Comparison of ENCODE assay signal across 30 mouse cellular contexts in the genomic region with DNA sequence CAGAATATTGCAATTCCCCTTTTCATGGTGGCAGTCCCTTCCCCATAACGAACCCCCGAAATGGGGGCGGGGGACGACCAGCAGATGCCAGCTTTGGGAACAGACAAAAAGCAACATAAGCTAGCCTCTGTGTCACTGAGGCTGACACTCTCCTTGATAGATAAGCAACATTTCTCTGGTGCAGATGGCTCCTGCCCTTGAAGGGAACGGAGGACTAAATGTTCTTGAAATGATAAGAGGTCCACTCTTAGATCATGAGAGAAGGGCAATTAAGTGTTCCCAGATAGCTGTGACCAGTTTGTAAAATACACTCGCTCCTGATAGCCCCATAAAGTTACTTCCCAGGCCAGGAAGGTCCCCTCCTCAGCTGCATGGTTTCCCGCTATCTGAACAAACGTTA. TPM values are rescaled to one million over a fixed set of nuclear protein-coding genes. Genes with fewer than 3 reads are reported as not detected.
DNase-seq lines count a peak whose midpoint lies in the region; ATAC-seq and TF ChIP-seq lines count a peak whose summit lies in the region.
"Had no signal": no experiment of that assay in that cellular context is flagged by ENCODE, and none has a peak within 500 bp of the region (broad histone marks: within the 10 kb centered on the region; RNA-seq: fewer than 3 reads in every experiment).

No protein-coding gene starts in this region.

- H3K36me3 ChIP-seq in MEL (ENCODE audit: control insufficient read depth in 1 of 2, insufficient read depth in 2 of 2, low read length in 2 of 2) = peaks cover 0 to 16% of the 10 kb centered on the region in 2 experiments; a peak in 2 of 4 replicates
- no peaks in the 10 kb centered on the region for H3K36me3 ChIP-seq in liver, embryonic 15.5 days (replicated peaks)
- H3K36me3 ChIP-seq: hindbrain, embryonic 15.5 days; midbrain, embryonic 15.5 days; neural tube, embryonic 12.5 days had no signal

- TF ChIP-seq RAD21 in MEL (IDR thresholded peaks at IDR 0.05; ENCODE audit: low read depth, low read length) = no peak

- peak; percentile 69 for DNase-seq in MEL (ENCODE audit: low read depth, low spot score)
- peak; percentile 76 for DNase-seq in c-Kit-positive CD71-positive TER-119-positive erythroid progenitor cells, embryonic 14.5 days (ENCODE audit: low spot score)
- peak; percentile 53 for DNase-seq in testis, postnatal 10 days (ENCODE audit: low spot score)
- DNase-seq in right cerebral cortex, adult 2 months (ENCODE audit: low spot score in 2 of 2) = no peak
- no peak for DNase-seq in right cerebral cortex, postnatal 4 days
- no peak for DNase-seq in right cerebral cortex, postnatal 14 days
- DNase-seq: adrenal gland, postnatal 10 days; B cell, adult 2 months; cerebellum, adult 8-10 months; cerebellum, postnatal 36 days; forebrain, postnatal 0 days; gastrocnemius, postnatal 36 days; heart, adult 2 months; heart, postnatal 4 days; kidney, adult 8-10 months; kidney, postnatal 10 days; lung, adult 18-20 months; lung, postnatal 10 days; thymus, postnatal 14 days had no signal

- H3K9ac ChIP-seq in MEL (ENCODE audit: control insufficient read depth, low read depth, low read length, poor library complexity, severe bottlenecking) = peak overlapping the region; percentile 29; the same call in 1 of the 2 replicates
- H3K9ac ChIP-seq in liver, embryonic 15.5 days = peak overlapping the region; percentile 32; the same call in 1 of the 2 replicates
- H3K9ac ChIP-seq: forebrain, postnatal 0 days; hindbrain, embryonic 15.5 days; midbrain, embryonic 15.5 days; neural tube, embryonic 12.5 days had no signal

- H3K4me2 ChIP-seq in liver, embryonic 15.5 days = peak overlapping the region; percentile 41; the same call in 1 of the 2 replicates
- H3K4me2 ChIP-seq: hindbrain, embryonic 15.5 days; midbrain, embryonic 15.5 days; neural tube, embryonic 12.5 days had no signal

- peak; percentile 45 to 66; a peak in 3 of 4 replicates for TF ChIP-seq EP300 in MEL (IDR thresholded peaks at IDR 0.05; ENCODE audit: low read depth in 1 of 2, low read length in 2 of 2)

- ATAC-seq in liver, embryonic 15.5 days (ENCODE audit: insufficient read depth) = peak; percentile 77
- ATAC-seq: forebrain, postnatal 0 days; midbrain, embryonic 15.5 days had no signal

- H3K27me3 ChIP-seq in MEL (ENCODE audit: control insufficient read depth in 1 of 2, insufficient read depth in 2 of 2, low read length in 2 of 2) = no peaks in the 10 kb centered on the region
- H3K27me3 ChIP-seq in liver, embryonic 15.5 days = no peaks in the 10 kb centered on the region
- H3K27me3 ChIP-seq: CH12.LX had no signal

- no peaks in the 10 kb centered on the region for H3K79me2 ChIP-seq in MEL (ENCODE audit: control insufficient read depth, insufficient read depth, low read length, poor library complexity)

- TF ChIP-seq POLR2A in MEL (IDR thresholded peaks at IDR 0.05; ENCODE audit: control insufficient read depth in 1 of 2, insufficient read depth in 1 of 2, low read depth in 1 of 2, low read length in 2 of 2, poor library complexity in 1 of 2) = no peak

- H3K4me1 ChIP-seq in MEL (ENCODE audit: control insufficient read depth in 1 of 2, insufficient read depth in 2 of 2, low read length in 2 of 2) = peaks cover 6 to 25% of the 10 kb centered on the region in 2 experiments
- peaks cover 59% of the 10 kb centered on the region for H3K4me1 ChIP-seq in liver, embryonic 15.5 days (replicated peaks)

- H3K4me3 ChIP-seq in MEL (ENCODE audit: control insufficient read depth in 1 of 2, insufficient read depth in 1 of 2, low read depth in 2 of 2, low read length in 2 of 2) = 0 out of 4 replicates have a peak overlapping the region, but pooled peaks of 1 of the 2 experiments have one; percentile 7
- H3K4me3 ChIP-seq in liver, embryonic 15.5 days (replicated peaks) = no peak overlapping the region
- H3K4me3 ChIP-seq: heart, adult 2 months; hindbrain, embryonic 15.5 days; midbrain, embryonic 15.5 days; neural tube, embryonic 12.5 days had no signal

- TF ChIP-seq CTCF in MEL (IDR thresholded peaks at IDR 0.05 in 2 of 3, conservative IDR thresholded peaks at IDR 0.05 in 1 of 3; ENCODE audit: control insufficient read depth in 1 of 3, insufficient read depth in 1 of 3, low read depth in 2 of 3, low read length in 3 of 3, poor library complexity in 1 of 3, severe bottlenecking in 1 of 3) = no peak

- H3K27ac ChIP-seq in MEL (ENCODE audit: control insufficient read depth, low read depth, low read length) = peak overlapping the region; percentile 60
- peak overlapping the region; percentile 77 for H3K27ac ChIP-seq in liver, embryonic 15.5 days (replicated peaks)
- H3K27ac ChIP-seq: heart, adult 2 months; hindbrain, embryonic 15.5 days; midbrain, embryonic 15.5 days; neural tube, embryonic 12.5 days; stomach, postnatal 0 days had no signal

- 23% methylated on average over 8 of the region's 8 CpGs for WGBS in liver, embryonic 15.5 days (ENCODE audit: insufficient replicate concordance)

- no peaks in the 10 kb centered on the region for H3K9me3 ChIP-seq in MEL (replicated peaks; ENCODE audit: insufficient read depth, low read length)
- H3K9me3 ChIP-seq in liver, embryonic 15.5 days (replicated peaks) = no peaks in the 10 kb centered on the region
- H3K9me3 ChIP-seq: hindbrain, embryonic 15.5 days; midbrain, embryonic 15.5 days; neural tube, embryonic 12.5 days had no signal

TF ChIP-seq in MEL, 35 proteins besides CTCF, POLR2A, EP300 and RAD21:
- no peak for TF ChIP-seq GABPA (IDR thresholded peaks at IDR 0.05; ENCODE audit: low read depth, low read length)
- TF ChIP-seq ZNF384 (IDR thresholded peaks at IDR 0.05; ENCODE audit: low read depth, low read length) = no peak
- peak; percentile 39; the same call in 1 of the 2 replicates for TF ChIP-seq SIN3A (IDR thresholded peaks at IDR 0.05; ENCODE audit: low read length)
- peak; percentile 63 for TF ChIP-seq GATA1 (IDR thresholded peaks at IDR 0.05; ENCODE audit: low read depth, low read length)
- peak; percentile 51 for TF ChIP-seq TCF12 (IDR thresholded peaks at IDR 0.05; ENCODE audit: low read depth, low read length)
- peak; percentile 42 for TF ChIP-seq TAL1 (IDR thresholded peaks at IDR 0.05; ENCODE audit: low read length)
- TF ChIP-seq ETS1 (IDR thresholded peaks at IDR 0.05; ENCODE audit: low read depth, low read length) = peak; percentile 25; the same call in 1 of the 2 replicates

RNA-seq across cellular contexts. Expression of gene Gsta4, which starts 6.3 kb away (rescaled TPM):
- 5.0 and 6.4 TPM in 2 replicates for total RNA-seq in MEL (2012; rRNA removed)
- polyA plus RNA-seq in MEL (2012; ENCODE audit: insufficient read depth in 1 of 2, insufficient read length in 2 of 2, low read depth in 1 of 2, low replicate concordance in 2 of 2, missing spikeins in 1 of 2) = 1 to 10 TPM in 1 of 2 experiments, not detected in 1; 9.8 TPM
- 36.2 and 38.3 TPM in 2 replicates for polyA plus RNA-seq in liver, embryonic 15.5 days (2015; fragmentation: Nextera tagmentation; extraction: Ambion mirVana)
- total RNA-seq: megakaryocyte, adult 5-6 weeks had no signal

RNA-seq across cellular contexts. Expression of gene Gsta1, which starts 41.5 kb away (rescaled TPM):
- not detected in 2 replicates for total RNA-seq in MEL (2012; rRNA removed)
- not detected for polyA plus RNA-seq in MEL (2012; ENCODE audit: insufficient read depth in 1 of 2, insufficient read length in 2 of 2, low read depth in 1 of 2, low replicate concordance in 2 of 2, missing spikeins in 1 of 2)
- polyA plus RNA-seq in liver, embryonic 15.5 days (2015; fragmentation: Nextera tagmentation; extraction: Ambion mirVana) = not detected in 2 replicates
- total RNA-seq: CH12.LX; forebrain, postnatal 0 days; gastrocnemius, postnatal 36 days; layer of hippocampus, adult 18-20 months; layer of hippocampus, postnatal 14 days; megakaryocyte, adult 5-6 weeks had no signal
- polyA plus RNA-seq: forebrain, postnatal 0 days; heart, embryonic 14.5 days; hindbrain, embryonic 15.5 days; limb, embryonic 11.5 days; midbrain, embryonic 15.5 days; neural tube, embryonic 12.5 days had no signal

Comparison
In these comparisons a context has a peak if more than half of its experiments do, and no peak if none do; other contexts are left out.
1. DNase-seq: peak in MEL (single experiment), c-Kit-positive CD71-positive TER-119-positive erythroid progenitor cells, embryonic 14.5 days (single experiment) and testis, postnatal 10 days (single experiment); none in right cerebral cortex, adult 2 months (0 of 2), right cerebral cortex, postnatal 4 days (single experiment) and right cerebral cortex, postnatal 14 days (single experiment).